Mouse (Mus musculus) T-helper 2 cell (primary cell): ENCODE results near the gene Baz1a.
"Not testable (repeated sequence)": the region's sequence is repeated elsewhere in the genome, so short reads cannot be mapped to it uniquely, and the experiment has no call there.

Source experiments
- in situ Hi-C: fragments of 300-600 bp; cut with MboI, MseI; formaldehyde crosslinking; loops from one replicate; pipeline ENCODE4 v1.15.1; 2025; ENCODE audit warnings: high pct_unique_total_duplicates

Gene Baz1a

DNA sequence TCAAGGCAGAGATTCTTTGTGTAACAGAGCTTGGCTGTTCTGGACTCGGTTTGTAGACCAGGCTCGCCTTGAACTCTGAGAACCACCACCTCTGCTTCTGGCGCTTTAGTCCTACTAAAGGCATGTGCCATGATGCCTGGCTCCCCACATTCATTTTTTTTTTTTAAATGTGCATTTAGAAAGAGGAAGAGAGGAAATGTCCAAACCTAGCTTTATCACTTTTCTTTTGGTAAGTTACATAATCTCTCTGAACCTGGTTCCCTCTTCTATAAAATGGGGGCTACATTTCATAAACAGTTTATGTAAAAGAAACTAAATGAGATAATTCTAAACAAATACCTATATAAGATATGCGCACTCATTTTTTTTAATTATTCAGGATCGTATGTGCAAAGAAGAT, 33.2 kb downstream of the Baz1a start:
- in situ Hi-C loops, result no loop called here

DNA sequence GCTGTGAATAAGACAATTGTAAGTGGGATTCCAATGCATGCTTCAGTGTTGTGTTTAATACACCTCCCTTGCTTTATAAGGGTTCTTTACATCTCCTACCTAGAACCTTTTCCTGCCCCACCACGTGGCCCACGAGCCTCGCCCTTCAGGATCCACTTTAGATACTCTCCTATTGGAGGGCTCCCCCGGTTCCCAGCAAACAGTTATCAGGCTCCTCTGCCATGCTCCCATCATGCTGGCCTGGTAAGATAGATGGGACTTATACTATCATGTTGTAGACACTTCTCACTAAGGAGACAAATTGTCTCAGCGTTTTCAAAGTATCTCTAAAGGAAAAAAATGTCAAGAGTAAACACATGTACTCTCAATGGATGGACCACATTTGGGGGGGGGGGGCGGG, 33.6 kb downstream of the Baz1a start:
- in situ Hi-C loops, result no loop called here

GRCm38 (mm10) chr12:54969033-54969432, 45.1 kb downstream of the Baz1a start:
- in situ Hi-C loops, result loop anchor here (25.0 kb wide), 2 partner anchors 218 to 443 kb away; partner anchors contain the start of gene 1700047I17Rik2

DNA sequence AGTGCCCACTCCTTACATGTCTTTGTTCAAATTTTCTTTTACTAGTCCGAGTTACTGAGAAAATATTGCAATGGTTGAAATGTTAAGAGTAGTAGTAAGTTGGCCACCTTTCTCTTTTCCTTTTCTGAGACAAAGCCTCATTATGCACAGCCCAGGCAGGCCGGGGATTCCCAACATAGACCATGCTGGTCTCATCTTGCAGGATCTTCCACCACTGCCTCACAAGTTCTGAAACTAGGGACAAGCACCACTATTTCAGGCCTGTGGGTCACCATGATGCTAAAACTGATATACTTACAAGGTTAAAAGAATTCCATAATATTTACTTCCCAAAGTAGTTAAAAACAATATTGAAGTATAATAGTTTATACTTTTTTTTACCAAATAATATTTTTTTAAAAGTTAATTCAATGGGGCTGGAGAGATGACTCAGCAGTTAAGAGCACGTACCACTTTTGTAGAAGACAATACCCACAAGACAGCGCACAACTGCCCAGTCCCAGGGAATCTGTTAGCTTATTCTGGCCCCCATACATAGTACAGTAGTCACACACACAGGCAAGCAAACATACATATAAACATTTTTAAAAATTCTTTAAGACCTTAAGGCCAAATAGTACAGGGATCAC, 48.5 kb downstream of the Baz1a start:
- in situ Hi-C loops, result loop anchor here (25.0 kb wide), 2 partner anchors 222 to 447 kb away; partner anchors contain the start of gene 1700047I17Rik2

- in situ Hi-C loops, result loop anchor here (25.0 kb wide), 2 partner anchors 228 to 453 kb away; partner anchors contain the start of gene 1700047I17Rik2
These were observed 54.6 kb downstream of the Baz1a start for GRCm38 (mm10) chr12:54959569-54959968.

GRCm38 (mm10) chr12:54956974-54957373, 57.2 kb downstream of the Baz1a start:
- in situ Hi-C loops, result loop anchor here (25.0 kb wide), 2 partner anchors 230 to 455 kb away; partner anchors contain the start of gene 1700047I17Rik2

- in situ Hi-C loops, result loop anchor here (25.0 kb wide), 2 partner anchors 231 to 456 kb away; partner anchors contain the start of gene 1700047I17Rik2
These were observed 57.7 kb downstream of the Baz1a start for GRCm38 (mm10) chr12:54956457-54956856.

GRCm38 (mm10) chr12:54946116-54946515, 68.0 kb downstream of the Baz1a start:
- in situ Hi-C loops, result loop anchor here (10.0 kb wide), 1 partner anchor 749 kb away; no protein-coding TSS in a partner anchor

DNA sequence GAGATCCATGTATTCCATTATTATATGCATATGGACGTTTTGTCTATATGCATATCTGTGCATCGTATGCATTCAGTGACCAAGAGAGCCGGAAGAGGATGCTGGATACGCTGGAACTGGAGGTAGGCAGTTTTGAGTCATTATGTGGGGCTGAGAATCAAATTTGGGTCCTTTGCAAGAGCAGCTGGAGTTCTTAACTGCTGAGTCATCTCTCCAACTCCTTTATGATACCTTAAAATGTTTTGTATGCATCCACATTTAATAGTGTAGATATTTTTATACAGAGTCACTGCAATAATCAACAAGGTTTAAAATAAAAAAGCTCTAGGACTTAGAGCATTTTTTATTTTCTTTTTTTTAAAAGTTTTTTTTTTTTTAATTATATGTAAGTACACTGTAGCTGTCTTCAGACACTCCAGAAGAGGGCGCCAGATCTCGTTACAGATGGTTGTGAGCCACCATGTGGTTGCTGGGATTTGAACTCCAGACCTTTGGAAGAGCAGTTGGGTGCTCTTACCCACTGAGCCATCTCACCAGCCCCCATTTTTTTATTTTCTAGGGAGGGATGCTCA, 71.5 kb downstream of the Baz1a start:
- in situ Hi-C loops, result loop anchor here (10.0 kb wide), 1 partner anchor 752 kb away; no protein-coding TSS in a partner anchor

GRCm38 (mm10) chr12:54937581-54938343, 76.4 kb downstream of the Baz1a start:
- in situ Hi-C loops, result loop anchor here (10.0 kb wide), 1 partner anchor 753 kb away; no protein-coding TSS in a partner anchor

DNA sequence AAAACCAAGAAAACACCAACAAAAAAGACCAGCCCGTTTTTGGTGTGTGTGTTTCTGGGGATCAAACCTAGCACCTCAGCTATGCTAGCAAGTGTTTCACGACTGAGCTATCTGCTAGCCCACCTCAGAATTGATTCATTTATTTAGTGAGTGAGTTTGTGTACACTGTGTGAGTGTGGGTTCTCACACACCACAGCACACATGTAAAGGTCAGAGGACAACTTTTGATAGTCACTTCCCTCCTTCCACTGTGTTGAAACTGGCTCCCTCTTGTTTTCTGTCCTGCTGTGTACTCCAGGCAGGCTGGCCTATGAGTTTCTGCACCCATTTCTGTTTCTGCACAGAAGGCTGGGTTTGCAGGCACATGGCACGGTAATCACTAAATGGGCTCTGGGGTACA, 103.8 kb downstream of the Baz1a start:
- in situ Hi-C loops, result no loop called here

GRCm38 (mm10) chr12:54892559-54892958, 121.6 kb downstream of the Baz1a start:
- in situ Hi-C loops, result not testable (repeated sequence)

DNA sequence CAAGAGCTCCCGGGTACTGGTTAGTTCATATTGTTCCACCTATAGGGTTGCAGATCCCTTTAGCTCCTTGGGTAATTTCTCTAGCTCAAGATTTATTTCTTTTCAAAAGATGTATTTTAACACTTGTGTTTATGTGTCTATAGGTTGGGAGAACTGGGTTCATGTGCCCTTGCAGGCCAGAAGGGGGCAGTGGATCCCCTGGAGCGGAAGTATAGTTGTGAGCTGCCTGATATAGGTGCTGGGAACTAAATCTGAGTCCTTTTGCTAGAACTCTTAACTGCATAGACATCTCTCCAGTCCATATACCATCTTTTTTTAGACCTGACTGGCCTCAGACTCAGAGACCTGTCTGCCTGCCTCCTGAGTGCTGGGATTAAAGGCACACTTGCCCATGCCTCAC, 123.7 kb downstream of the Baz1a start:
- in situ Hi-C loops, result no loop called here

GRCm38 (mm10) chr12:54887580-54888127, 126.5 kb downstream of the Baz1a start:
- in situ Hi-C loops, result no loop called here

DNA sequence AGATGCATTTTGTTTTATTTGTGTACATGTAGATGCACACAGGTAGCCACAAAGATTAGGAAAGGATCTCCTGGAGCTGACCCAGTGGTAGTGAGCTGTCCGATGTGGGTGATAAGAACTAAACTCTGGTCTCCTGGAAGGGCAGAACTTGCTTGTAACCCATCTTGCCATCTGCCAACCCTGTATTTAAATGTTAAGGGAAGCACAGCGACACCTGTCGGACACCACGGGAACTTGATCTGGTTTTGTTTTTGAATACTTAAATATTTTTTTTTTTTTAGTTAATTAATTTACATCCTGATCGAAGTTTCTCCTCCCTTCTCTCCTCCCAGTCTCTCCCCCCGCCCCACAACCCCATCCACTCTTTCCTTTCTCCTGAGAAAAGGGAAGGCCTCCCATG, 134.5 kb downstream of the Baz1a start:
- in situ Hi-C loops, result loop anchor here (5.0 kb wide), 1 partner anchor 42 kb away; no protein-coding TSS in a partner anchor

DNA sequence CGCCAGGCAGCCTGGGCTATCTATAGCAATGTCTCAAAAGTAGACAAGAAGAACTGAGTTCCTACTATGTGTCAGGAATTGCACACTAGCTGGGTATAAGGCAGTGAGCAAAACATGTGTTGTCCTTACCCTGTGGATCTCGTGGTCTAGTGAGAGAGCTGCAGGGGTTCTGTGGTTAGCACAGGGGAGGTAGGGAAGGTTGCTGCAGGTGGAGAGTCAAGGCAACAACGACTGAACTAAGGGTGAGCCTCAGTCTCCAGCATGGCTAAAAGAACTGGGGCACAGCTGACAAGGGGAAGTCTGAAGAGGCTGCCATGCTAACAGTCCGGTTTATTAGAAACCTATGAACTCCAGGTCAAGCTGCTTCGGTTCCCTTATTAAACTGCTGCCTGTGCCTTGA, 134.9 kb downstream of the Baz1a start:
- in situ Hi-C loops, result loop anchor here (5.0 kb wide), 1 partner anchor 42 kb away; no protein-coding TSS in a partner anchor

DNA sequence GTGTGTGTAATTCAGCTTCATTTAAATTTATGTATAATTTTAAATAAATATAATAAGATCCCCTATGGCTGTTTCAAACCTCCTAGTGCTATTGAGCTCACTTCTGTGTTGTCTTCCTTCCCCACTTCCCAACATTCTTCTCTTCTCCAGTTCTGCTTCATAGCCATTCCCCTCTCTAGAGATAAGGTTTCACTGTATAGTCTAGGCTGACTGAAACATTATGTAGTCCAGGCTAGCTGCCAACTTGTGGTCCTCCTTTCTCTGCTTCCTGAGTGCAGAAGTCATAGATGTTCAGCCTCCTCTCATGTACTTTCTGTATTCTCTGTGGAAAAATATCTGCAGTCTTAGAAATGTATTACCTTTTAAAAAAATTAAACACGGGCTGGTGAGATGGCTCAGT, 136.3 kb downstream of the Baz1a start:
- in situ Hi-C loops, result loop anchor here (5.0 kb wide), 1 partner anchor 41 kb away; no protein-coding TSS in a partner anchor

DNA sequence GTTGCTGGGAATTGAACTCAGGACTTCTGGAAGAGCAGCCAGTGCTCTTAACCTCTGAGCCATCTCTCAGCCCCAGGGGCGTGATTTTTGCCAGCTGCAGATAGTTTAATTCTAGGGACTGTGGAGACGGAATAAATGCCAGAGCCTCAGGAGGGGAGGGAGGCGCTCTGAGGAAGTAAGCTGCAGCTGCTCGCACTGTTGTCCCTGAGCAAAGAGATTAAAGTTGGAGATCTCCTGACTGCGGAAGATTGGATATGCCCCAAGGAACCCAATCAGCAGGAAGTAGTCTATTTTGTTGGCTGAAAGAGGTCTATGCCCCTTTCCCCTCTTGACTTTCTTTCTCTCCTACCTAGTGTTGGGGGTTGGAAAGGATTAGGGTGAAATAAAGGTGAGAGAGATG, 137.3 kb downstream of the Baz1a start:
- in situ Hi-C loops, result loop anchor here (5.0 kb wide), 1 partner anchor 40 kb away; no protein-coding TSS in a partner anchor

- in situ Hi-C loops, result loop anchor here (5.0 kb wide), 1 partner anchor 37 kb away; no protein-coding TSS in a partner anchor
These were observed 139.4 kb downstream of the Baz1a start for GRCm38 (mm10) chr12:54874711-54875110.

DNA sequence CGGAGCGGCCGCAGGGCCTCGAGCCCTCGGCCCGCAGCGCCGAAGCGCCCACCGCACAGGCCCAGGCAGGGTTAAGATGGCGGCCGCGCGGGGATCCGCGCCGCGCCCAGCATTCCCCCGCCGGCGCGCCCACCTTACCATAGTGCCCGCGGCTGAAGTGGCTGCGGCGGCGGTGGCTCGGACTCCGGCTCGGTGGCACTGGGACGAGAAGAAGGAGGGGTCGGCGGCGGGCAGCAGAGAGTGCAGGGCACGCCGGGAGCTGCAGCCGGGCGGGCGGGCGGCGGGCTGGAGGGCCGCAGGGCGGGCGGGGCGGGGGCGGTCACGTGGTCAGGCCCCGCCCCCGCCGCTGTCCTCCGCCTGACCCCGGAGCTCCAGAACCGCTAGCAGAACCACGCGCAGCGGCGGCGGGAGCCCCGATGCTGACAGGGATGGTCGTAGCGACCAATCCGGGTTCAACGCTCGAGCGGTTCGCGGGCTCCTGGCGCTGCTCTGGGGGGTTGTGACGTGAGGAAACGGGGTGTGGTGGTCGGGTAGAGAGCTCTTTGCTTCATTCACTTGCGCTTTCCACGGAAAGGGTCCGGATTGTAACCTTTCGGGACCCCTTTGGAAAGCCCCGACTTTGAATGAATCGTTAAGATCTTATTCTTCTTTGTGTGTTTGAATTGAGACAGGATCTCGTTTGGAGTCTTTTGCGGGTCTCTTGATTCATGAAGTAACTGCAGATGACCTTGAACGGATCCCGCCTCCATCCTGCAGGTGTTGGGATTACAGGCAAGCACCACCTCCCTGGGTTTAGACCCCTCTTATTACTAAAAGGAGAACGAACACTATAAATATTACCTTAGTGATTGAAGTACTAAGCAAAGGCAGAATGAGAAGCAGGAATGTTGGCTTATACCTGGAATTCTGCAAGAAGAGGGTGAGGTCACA, 151.3 kb downstream of the Baz1a start, which contains the start of gene Cfl2:
Cfl2 (minus strand) TSS at position 272 of the 930 bp plus-strand sequence.
- in situ Hi-C loops, result no loop called here
